In the genomic region with DNA sequence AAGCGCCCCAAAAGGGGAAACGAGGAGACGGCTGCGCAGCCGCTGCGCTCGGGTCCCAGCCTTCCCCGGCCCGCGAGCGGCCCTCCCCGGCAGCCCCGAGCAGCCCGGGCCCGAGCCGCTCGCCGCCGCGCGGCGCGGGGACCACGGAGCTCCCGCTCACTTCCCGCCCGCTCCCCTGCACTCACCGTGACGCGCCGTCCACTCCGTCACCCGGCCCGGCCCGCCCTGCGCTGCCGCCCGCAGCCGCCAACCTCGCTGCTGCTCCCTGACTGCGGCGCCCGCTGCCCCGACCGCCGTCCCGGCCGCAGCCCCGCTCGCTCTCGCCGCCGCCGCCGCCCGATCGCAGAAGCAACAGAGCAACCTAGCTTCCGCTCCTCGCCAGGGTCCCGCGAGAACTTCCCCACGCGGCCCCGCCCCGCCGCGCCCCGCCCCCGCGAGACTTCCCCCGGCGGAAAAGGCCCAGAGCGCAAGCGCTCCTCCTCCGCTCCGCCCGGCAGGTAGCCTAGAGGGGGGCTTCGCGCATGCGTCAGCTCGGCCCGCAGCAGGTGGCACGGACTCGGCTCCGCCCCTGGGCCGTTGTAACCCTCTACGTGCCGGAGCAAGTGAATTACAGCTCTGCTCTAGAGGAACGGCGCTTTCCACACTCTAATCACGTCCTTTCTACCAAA, we compare ENCODE assay signal across 7 mouse cellular contexts. TPM values are rescaled to one million over a fixed set of nuclear protein-coding genes. Genes with fewer than 3 reads are reported as not detected.
DNase-seq lines count a peak whose midpoint lies in the region; ATAC-seq and TF ChIP-seq lines count a peak whose summit lies in the region.

A gene (minus strand): TSS at position 389 of the 668 bp plus-strand sequence.

- ATAC-seq in intestine, postnatal 0 days = peak; percentile 96
- peak; percentile 93 for ATAC-seq in midbrain, embryonic 12.5 days (ENCODE audit: low FRiP score, low read depth)

- WGBS in embryonic facial prominence, embryonic 10.5 days = 1% methylated on average over 91 of the region's 91 CpGs
- WGBS in intestine, postnatal 0 days = under 1% methylated on average over 85 of the region's 91 CpGs
- under 1% methylated on average over 73 of the region's 91 CpGs for WGBS in midbrain, embryonic 12.5 days
- WGBS in small intestine, adult 2 months = under 1% methylated on average over 75 of the region's 91 CpGs

- peak within 1 kb of the TSS; percentile 88 for H3K4me3 ChIP-seq in embryonic facial prominence, embryonic 10.5 days
- peak within 1 kb of the TSS; percentile 100 for H3K4me3 ChIP-seq in intestine, postnatal 0 days (ENCODE audit: low read depth, low read length)
- H3K4me3 ChIP-seq in midbrain, embryonic 12.5 days = peak within 1 kb of the TSS; percentile 97
- peak within 1 kb of the TSS; percentile 88 for H3K4me3 ChIP-seq in small intestine, adult 2 months (ENCODE audit: low read depth, low read length)

- H3K9me3 ChIP-seq in embryonic facial prominence, embryonic 10.5 days = no peaks in the 10 kb centered on the region
- H3K9me3 ChIP-seq in intestine, postnatal 0 days (ENCODE audit: control insufficient read depth) = no peaks in the 10 kb centered on the region
- no peaks in the 10 kb centered on the region for H3K9me3 ChIP-seq in midbrain, embryonic 12.5 days

- DNase-seq in adrenal gland, postnatal 10 days = peak; percentile 99
- peak; percentile 100 for DNase-seq in embryonic facial prominence, embryonic 10.5 days (ENCODE audit: low spot score)
- no peak for DNase-seq in gonadal fat pad, adult 2 months (ENCODE audit: low read depth)
- DNase-seq in left cerebral cortex, postnatal 4 days = peak; percentile 100

- no peaks in the 10 kb centered on the region for H3K27me3 ChIP-seq in embryonic facial prominence, embryonic 10.5 days (replicated peaks; ENCODE audit: low read depth, poor library complexity, severe bottlenecking)
- H3K27me3 ChIP-seq in intestine, postnatal 0 days (replicated peaks; ENCODE audit: control insufficient read depth, insufficient read depth, low read length) = no peaks in the 10 kb centered on the region
- no peaks in the 10 kb centered on the region for H3K27me3 ChIP-seq in midbrain, embryonic 12.5 days
- no peaks in the 10 kb centered on the region for H3K27me3 ChIP-seq in small intestine, adult 2 months (ENCODE audit: control insufficient read depth, insufficient read depth, low read length)

- H3K9ac ChIP-seq in intestine, postnatal 0 days (ENCODE audit: low read depth, low read length) = peak within 1 kb of the TSS; percentile 92
- H3K9ac ChIP-seq in midbrain, embryonic 12.5 days (replicated peaks) = peak within 1 kb of the TSS; percentile 98

- H3K27ac ChIP-seq in embryonic facial prominence, embryonic 10.5 days (replicated peaks) = peak within 1 kb of the TSS; percentile 94
- peak within 1 kb of the TSS; percentile 98 for H3K27ac ChIP-seq in intestine, postnatal 0 days (ENCODE audit: low read depth, low read length)
- H3K27ac ChIP-seq in midbrain, embryonic 12.5 days (replicated peaks) = peak within 1 kb of the TSS; percentile 96
- H3K27ac ChIP-seq in small intestine, adult 2 months (ENCODE audit: insufficient read depth, low read depth, low read length) = peak within 1 kb of the TSS; percentile 82

- TF ChIP-seq POLR2A in small intestine, adult 2 months (IDR thresholded peaks at IDR 0.05; ENCODE audit: low read depth, low read length) = peak; percentile 92

- intact Hi-C loops in left cerebral cortex, postnatal 4 days (cut with DNase I) = no loop called here

- peaks cover 28% of the 10 kb centered on the region for H3K4me1 ChIP-seq in embryonic facial prominence, embryonic 10.5 days
- H3K4me1 ChIP-seq in intestine, postnatal 0 days (replicated peaks; ENCODE audit: control insufficient read depth, insufficient read depth, low read length) = 0 out of 2 replicates have a peak, but pooled peaks cover 3% of the 10 kb centered on the region
- peaks cover 26% of the 10 kb centered on the region for H3K4me1 ChIP-seq in midbrain, embryonic 12.5 days
- H3K4me1 ChIP-seq in small intestine, adult 2 months (ENCODE audit: control insufficient read depth, insufficient read depth, insufficient read length, low read length) = peaks cover 6% of the 10 kb centered on the region; the same call in 1 of the 2 replicates

- 0 out of 2 replicates have a peak, but pooled peaks have one; percentile 3 for TF ChIP-seq CTCF in intestine, postnatal 0 days (IDR thresholded peaks at IDR 0.05; ENCODE audit: low read depth)
- no peak for TF ChIP-seq CTCF in small intestine, adult 2 months (IDR thresholded peaks at IDR 0.05; ENCODE audit: extremely low read depth, insufficient read length, insufficient replicate concordance, low read depth, low read length)

- no peaks in the 10 kb centered on the region for H3K36me3 ChIP-seq in embryonic facial prominence, embryonic 10.5 days (replicated peaks)
- H3K36me3 ChIP-seq in intestine, postnatal 0 days (ENCODE audit: control insufficient read depth, insufficient read depth) = no peaks in the 10 kb centered on the region
- no peaks in the 10 kb centered on the region for H3K36me3 ChIP-seq in midbrain, embryonic 12.5 days
- no peaks in the 10 kb centered on the region for H3K36me3 ChIP-seq in small intestine, adult 2 months (ENCODE audit: control insufficient read depth, insufficient read depth, low read length)

- H3K4me2 ChIP-seq in intestine, postnatal 0 days (replicated peaks; ENCODE audit: low read depth) = peak within 1 kb of the TSS; percentile 84
- H3K4me2 ChIP-seq in midbrain, embryonic 12.5 days (replicated peaks) = peak within 1 kb of the TSS; percentile 83

RNA-seq across cellular contexts. Expression of the gene that starts here (rescaled TPM):
- total RNA-seq in adrenal gland, postnatal 10 days (2021) = 100 to 1,000 TPM in 1 of 2 experiments, 10 to 100 TPM in 1; 99.1 to 104 TPM
- 73.5 and 76.0 TPM in 2 replicates for polyA plus RNA-seq in embryonic facial prominence, embryonic 10.5 days (2016; fragmentation: Nextera tagmentation; extraction: Ambion mirVana)
- polyA plus RNA-seq in gonadal fat pad, adult 2 months (2012; rRNA removed) = 41.2 and 42.4 TPM in 2 replicates
- polyA plus RNA-seq in intestine, postnatal 0 days (2015; fragmentation: Nextera tagmentation; extraction: Ambion mirVana) = 60.5 and 61.3 TPM in 2 replicates
- total RNA-seq in left cerebral cortex, postnatal 4 days (2021) = 100 to 1,000 TPM; 218 to 220 TPM
- 137 and 149 TPM in 2 replicates for polyA plus RNA-seq in midbrain, embryonic 12.5 days (2016; fragmentation: Nextera tagmentation; extraction: Ambion mirVana)
- 13.0 and 34.8 TPM in 2 replicates for polyA plus RNA-seq in small intestine, adult 2 months (2012; rRNA removed)
